Mouse (Mus musculus) hindbrain, embryonic 16.5 days (tissue): ENCODE results near the gene Akp3. TPM values are rescaled to one million over a fixed set of nuclear protein-coding genes. Genes with fewer than 3 reads are reported as not detected.

ENCODE experiments used
- polyA plus RNA-seq: library from polyadenylated mRNA; unstranded; fragments of >200 nt; fragmentation: Nextera tagmentation; extraction: Ambion mirVana; gene quantifications from 2 replicates; pipeline ENCODE4 v1.2.1, GENCODE M21; 2015

The Akp3 gene
- polyA plus RNA-seq, 1 experiment from 2014 or later: 0.09 TPM

Other genes with a start within 250 kb of the Akp3 start
- gene Alppl2, start 35.0 kb upstream of the Akp3 start, polyA plus RNA-seq: not detected in 2 replicates
- gene Alpi, start 23.4 kb upstream of the Akp3 start, polyA plus RNA-seq: not detected in 2 replicates
- gene Ecel1, start 31.5 kb downstream of the Akp3 start, polyA plus RNA-seq: 34.9 and 40.2 TPM in 2 replicates
- gene Prss56, start 58.3 kb downstream of the Akp3 start, polyA plus RNA-seq: 2.1 and 2.6 TPM in 2 replicates
- 0.62 TPM in 1 of 2 replicates, not detected in the other for gene Chrnd, start 65.6 kb downstream of the Akp3 start, polyA plus RNA-seq
- gene Chrng, start 79.7 kb downstream of the Akp3 start, polyA plus RNA-seq: 0.96 TPM in 1 of 2 replicates, not detected in the other
- gene Eif4e2, start 88.9 kb downstream of the Akp3 start, polyA plus RNA-seq: 79.3 and 88.1 TPM in 2 replicates
- gene Efhd1, start 139.4 kb downstream of the Akp3 start, polyA plus RNA-seq: 2.5 and 2.8 TPM in 2 replicates
- 63.2 and 64.6 TPM in 2 replicates for gene Gigyf2, start 202.0 kb downstream of the Akp3 start, polyA plus RNA-seq